ENCODE assay signal across 25 mouse cellular contexts in genomic region chr4:119662151-119662550, GRCm38 (mm10). TPM values are rescaled to one million over a fixed set of nuclear protein-coding genes. Genes with fewer than 3 reads are reported as not detected.
DNase-seq lines count a peak whose midpoint lies in the region; ATAC-seq and TF ChIP-seq lines count a peak whose summit lies in the region.
"Had no signal": no experiment of that assay in that cellular context is flagged by ENCODE, and none has a peak within 500 bp of the region (broad histone marks: within the 10 kb centered on the region; RNA-seq: fewer than 3 reads in every experiment).

No protein-coding gene starts in this region.

- TF ChIP-seq CTCF in gastrocnemius, adult 2 months (IDR thresholded peaks at IDR 0.05) = no peak
- TF ChIP-seq CTCF in heart, postnatal 0 days (IDR thresholded peaks at IDR 0.05; ENCODE audit: low read depth) = no peak

- 31% methylated on average over 4 of the region's 4 CpGs for WGBS in heart, embryonic 10.5 days
- 20% methylated on average over 4 of the region's 4 CpGs for WGBS in heart, postnatal 0 days
- WGBS in midbrain, embryonic 15.5 days = 80% methylated on average over 4 of the region's 4 CpGs

- intact Hi-C loops in gastrocnemius, adult 2 months (cut with DNase I) = no loop called here

- peak; percentile 62; the same call in 1 of the 2 replicates for TF ChIP-seq EP300 in heart, postnatal 0 days (IDR thresholded peaks at IDR 0.05; ENCODE audit: low read depth)

- peaks cover 57% of the 10 kb centered on the region for H3K4me1 ChIP-seq in heart, embryonic 10.5 days
- peaks cover 33% of the 10 kb centered on the region for H3K4me1 ChIP-seq in heart, postnatal 0 days (ENCODE audit: control insufficient read depth, insufficient read depth)
- H3K4me1 ChIP-seq in midbrain, embryonic 15.5 days = no peaks in the 10 kb centered on the region
- H3K4me1 ChIP-seq: limb, embryonic 13.5 days; liver, embryonic 15.5 days had no signal

- H3K4me2 ChIP-seq in heart, postnatal 0 days (ENCODE audit: low read depth, low read length) = no peak overlapping the region
- no peak overlapping the region for H3K4me2 ChIP-seq in midbrain, embryonic 15.5 days
- H3K4me2 ChIP-seq: hindbrain, embryonic 15.5 days; limb, embryonic 13.5 days; liver, embryonic 15.5 days had no signal

- no peaks in the 10 kb centered on the region for H3K27me3 ChIP-seq in heart, embryonic 10.5 days (ENCODE audit: insufficient read depth, poor library complexity, severe bottlenecking)
- no peaks in the 10 kb centered on the region for H3K27me3 ChIP-seq in heart, postnatal 0 days (ENCODE audit: control insufficient read depth, insufficient read depth, low read length)
- H3K27me3 ChIP-seq in midbrain, embryonic 15.5 days (replicated peaks) = no peaks in the 10 kb centered on the region
- H3K27me3 ChIP-seq: hindbrain, embryonic 15.5 days; limb, embryonic 13.5 days; liver, embryonic 15.5 days had no signal

- no peak overlapping the region for H3K9ac ChIP-seq in heart, postnatal 0 days (replicated peaks; ENCODE audit: low read depth, low read length)
- H3K9ac ChIP-seq in midbrain, embryonic 15.5 days = no peak overlapping the region
- H3K9ac ChIP-seq: forebrain, postnatal 0 days; hindbrain, embryonic 15.5 days; limb, embryonic 13.5 days; liver, embryonic 15.5 days had no signal

- peak; percentile 19 for DNase-seq in gastrocnemius, adult 2 months
- DNase-seq in gastrocnemius, postnatal 10 days = no peak
- DNase-seq in 3T3-L1 (ENCODE audit: low read depth, low spot score) = peak; percentile 25
- DNase-seq in heart, embryonic 10.5 days (ENCODE audit: low spot score) = peak; percentile 81
- DNase-seq in heart, postnatal 0 days (ENCODE audit: low spot score) = peak; percentile 75
- DNase-seq in kidney, postnatal 10 days = no peak
- no peak for DNase-seq in thymus, postnatal 25 days
- DNase-seq: cerebellum, adult 2 months; cerebellum, postnatal 36 days; forebrain, postnatal 0 days; gastrocnemius, postnatal 25 days; layer of hippocampus, postnatal 36 days; lung, postnatal 10 days; midbrain, embryonic 14.5 days had no signal

- H3K4me3 ChIP-seq in gastrocnemius, adult 2 months = no peak overlapping the region
- H3K4me3 ChIP-seq in heart, embryonic 10.5 days = no peak overlapping the region
- no peak overlapping the region for H3K4me3 ChIP-seq in heart, postnatal 0 days (ENCODE audit: low read depth, low read length)
- H3K4me3 ChIP-seq in midbrain, embryonic 15.5 days = no peak overlapping the region
- H3K4me3 ChIP-seq: forebrain, embryonic 10.5 days; hindbrain, embryonic 15.5 days; limb, embryonic 13.5 days; liver, embryonic 15.5 days; megakaryocyte, embryonic 14.5 days had no signal

- ATAC-seq in heart, postnatal 0 days (ENCODE audit: insufficient read depth, low read depth) = peak; percentile 88
- no peak for ATAC-seq in midbrain, embryonic 15.5 days (replicated peaks)
- ATAC-seq: forebrain, postnatal 0 days; intestine, embryonic 16.5 days had no signal

- no peaks in the 10 kb centered on the region for H3K36me3 ChIP-seq in heart, embryonic 10.5 days
- H3K36me3 ChIP-seq in heart, postnatal 0 days (replicated peaks; ENCODE audit: control insufficient read depth, insufficient read depth, low read length) = no peaks in the 10 kb centered on the region
- no peaks in the 10 kb centered on the region for H3K36me3 ChIP-seq in midbrain, embryonic 15.5 days (replicated peaks)
- H3K36me3 ChIP-seq: forebrain, embryonic 10.5 days; hindbrain, embryonic 15.5 days; limb, embryonic 13.5 days; liver, embryonic 15.5 days had no signal

- no peaks in the 10 kb centered on the region for H3K9me3 ChIP-seq in heart, embryonic 10.5 days
- no peaks in the 10 kb centered on the region for H3K9me3 ChIP-seq in heart, postnatal 0 days (replicated peaks; ENCODE audit: control insufficient read depth, low read length)
- no peaks in the 10 kb centered on the region for H3K9me3 ChIP-seq in midbrain, embryonic 15.5 days
- H3K9me3 ChIP-seq: forebrain, embryonic 10.5 days; hindbrain, embryonic 15.5 days; limb, embryonic 13.5 days; liver, embryonic 15.5 days; megakaryocyte, embryonic 14.5 days had no signal

- H3K27ac ChIP-seq in gastrocnemius, adult 2 months = peak overlapping the region; percentile 66
- peak overlapping the region; percentile 86 for H3K27ac ChIP-seq in heart, embryonic 10.5 days
- H3K27ac ChIP-seq in heart, postnatal 0 days (ENCODE audit: low read depth) = peak overlapping the region; percentile 86
- H3K27ac ChIP-seq in midbrain, embryonic 15.5 days = no peak overlapping the region
- H3K27ac ChIP-seq: forebrain, embryonic 10.5 days; hindbrain, embryonic 15.5 days; limb, embryonic 13.5 days; liver, embryonic 15.5 days; stomach, postnatal 0 days had no signal

RNA-seq across cellular contexts. Expression of gene Guca2b, which starts 3.4 kb away (rescaled TPM):
- total RNA-seq in gastrocnemius, adult 2 months (2021) = not detected
- total RNA-seq in gastrocnemius, postnatal 10 days (2021) = not detected
- not detected in 2 replicates for polyA plus RNA-seq in heart, embryonic 10.5 days (2016; fragmentation: Nextera tagmentation; extraction: Ambion mirVana)
- not detected in 2 replicates for total RNA-seq in heart, postnatal 0 days (2014; rRNA removed; ENCODE audit: low replicate concordance)
- not detected in 2 replicates for polyA plus RNA-seq in heart, postnatal 0 days (2015; fragmentation: Nextera tagmentation; extraction: Ambion mirVana)
- not detected in 2 replicates for polyA plus RNA-seq in midbrain, embryonic 15.5 days (2015; fragmentation: Nextera tagmentation; extraction: Ambion mirVana)
- total RNA-seq: forebrain, postnatal 0 days; gastrocnemius, postnatal 25 days; layer of hippocampus, postnatal 36 days; left cerebral cortex, postnatal 14 days; neutrophil, adult 5-6 weeks had no signal
- polyA plus RNA-seq: cerebellum, adult 2 months; forebrain, embryonic 10.5 days; forebrain, postnatal 0 days; hindbrain, embryonic 15.5 days; limb, embryonic 13.5 days; midbrain, embryonic 14.5 days had no signal

RNA-seq across cellular contexts. Expression of gene Guca2a, which starts 24.6 kb away (rescaled TPM):
- not detected for total RNA-seq in gastrocnemius, adult 2 months (2021)
- not detected for total RNA-seq in gastrocnemius, postnatal 10 days (2021)
- polyA plus RNA-seq in heart, embryonic 10.5 days (2016; fragmentation: Nextera tagmentation; extraction: Ambion mirVana) = 0.26 TPM in 1 of 2 replicates, not detected in the other
- total RNA-seq in heart, postnatal 0 days (2014; rRNA removed; ENCODE audit: low replicate concordance) = not detected in 2 replicates
- polyA plus RNA-seq in heart, postnatal 0 days (2015; fragmentation: Nextera tagmentation; extraction: Ambion mirVana) = 0.29 and 0.42 TPM in 2 replicates
- polyA plus RNA-seq in midbrain, embryonic 15.5 days (2015; fragmentation: Nextera tagmentation; extraction: Ambion mirVana) = not detected in 2 replicates
- total RNA-seq: forebrain, postnatal 0 days; gastrocnemius, postnatal 25 days; layer of hippocampus, postnatal 36 days; left cerebral cortex, postnatal 14 days; neutrophil, adult 5-6 weeks had no signal
- polyA plus RNA-seq: cerebellum, adult 2 months; forebrain, embryonic 10.5 days; forebrain, postnatal 0 days; hindbrain, embryonic 15.5 days; limb, embryonic 13.5 days; liver, embryonic 15.5 days; midbrain, embryonic 14.5 days; thymus, postnatal 0 days had no signal

Comparison
In these comparisons a context has a peak if more than half of its experiments do, and no peak if none do; other contexts are left out.
1. DNase-seq: peak in gastrocnemius, adult 2 months (single experiment), 3T3-L1 (single experiment), heart, embryonic 10.5 days (single experiment) and heart, postnatal 0 days (single experiment); none in gastrocnemius, postnatal 10 days (single experiment), kidney, postnatal 10 days (single experiment) and thymus, postnatal 25 days (single experiment).